Comparison of ENCODE assay signal across 9 mouse cellular contexts in genomic region chr11:96872441-96873379, GRCm38 (mm10). TPM values are rescaled to one million over a fixed set of nuclear protein-coding genes. Genes with fewer than 3 reads are reported as not detected.
DNase-seq lines count a peak whose midpoint lies in the region; ATAC-seq lines count a peak whose summit lies in the region.
"Had no signal": no experiment of that assay in that cellular context is flagged by ENCODE, and none has a peak within 500 bp of the region (broad histone marks: within the 10 kb centered on the region; RNA-seq: fewer than 3 reads in every experiment).

No protein-coding gene starts in this region.

- no peak for ATAC-seq in liver, embryonic 12.5 days
- ATAC-seq in stomach, embryonic 14.5 days (ENCODE audit: insufficient number of reproducible peaks, insufficient read depth, low FRiP score, low read depth): no peak

- H3K4me3 ChIP-seq in liver, embryonic 12.5 days: no peak overlapping the region
- H3K4me3 ChIP-seq in stomach, embryonic 14.5 days (ENCODE audit: low read depth, low read length): no peak overlapping the region

- peak overlapping the region; percentile 17 for H3K4me2 ChIP-seq in liver, embryonic 12.5 days
- H3K4me2 ChIP-seq in stomach, embryonic 14.5 days (replicated peaks; ENCODE audit: low read depth, low read length): peak overlapping the region; percentile 1; the same call in 1 of the 2 replicates

- no peaks in the 10 kb centered on the region for H3K9me3 ChIP-seq in liver, embryonic 12.5 days (replicated peaks)
- H3K9me3 ChIP-seq in stomach, embryonic 14.5 days (ENCODE audit: control insufficient read depth, low read depth, low read length): no peaks in the 10 kb centered on the region

- WGBS in liver, embryonic 12.5 days (ENCODE audit: insufficient replicate concordance): 11% methylated on average over 24 of the region's 24 CpGs
- WGBS in stomach, embryonic 14.5 days: 8% methylated on average over 24 of the region's 24 CpGs

- peaks cover 74% of the 10 kb centered on the region for H3K27me3 ChIP-seq in liver, embryonic 12.5 days (replicated peaks)
- H3K27me3 ChIP-seq in stomach, embryonic 14.5 days (ENCODE audit: control insufficient read depth, insufficient read depth, low read length): no peaks in the 10 kb centered on the region

- peak; percentile 21 for DNase-seq in gastrocnemius, postnatal 10 days
- DNase-seq in gastrocnemius, adult 18-20 months (ENCODE audit: low spot score): no peak
- DNase-seq in right cerebral cortex, adult 18-20 months: peak; percentile 21
- no peak for DNase-seq in right cerebral cortex, postnatal 36 days (ENCODE audit: low spot score in 2 of 2)
- no peak for DNase-seq in urinary bladder, postnatal 36 days (ENCODE audit: low spot score in 2 of 2)
- DNase-seq in gastrocnemius, adult 8-10 months (ENCODE audit: low spot score in 2 of 2): no peak

- H3K4me1 ChIP-seq in liver, embryonic 12.5 days: peaks cover 17% of the 10 kb centered on the region
- peaks cover 32% of the 10 kb centered on the region for H3K4me1 ChIP-seq in stomach, embryonic 14.5 days (ENCODE audit: control insufficient read depth, insufficient read depth, low read length)

- no peak overlapping the region for H3K9ac ChIP-seq in liver, embryonic 12.5 days
- no peak overlapping the region; the same call in 1 of the 2 replicates for H3K9ac ChIP-seq in stomach, embryonic 14.5 days (replicated peaks; ENCODE audit: low read depth, low read length)

- no peak overlapping the region for H3K27ac ChIP-seq in liver, embryonic 12.5 days
- H3K27ac ChIP-seq in stomach, embryonic 14.5 days (ENCODE audit: low read length): peak overlapping the region; percentile 24
- H3K27ac ChIP-seq: macrophage had no signal

- H3K36me3 ChIP-seq in liver, embryonic 12.5 days: no peaks in the 10 kb centered on the region
- H3K36me3 ChIP-seq in stomach, embryonic 14.5 days (ENCODE audit: control insufficient read depth, insufficient read depth, low read length): no peaks in the 10 kb centered on the region

RNA-seq across cellular contexts. Expression of gene Copz2, which starts 23.0 kb away (rescaled TPM):
- 10 to 100 TPM; 47.2 to 55.1 TPM for total RNA-seq in gastrocnemius, postnatal 10 days (2021)
- total RNA-seq in gastrocnemius, adult 18-20 months (2021): 10 to 100 TPM; 26.7 to 27.7 TPM
- 25.6 and 26.7 TPM in 2 replicates for polyA plus RNA-seq in liver, embryonic 12.5 days (2016; fragmentation: Nextera tagmentation; extraction: Ambion mirVana)
- polyA plus RNA-seq in stomach, embryonic 14.5 days (2014; fragmentation: Nextera tagmentation; extraction: Ambion mirVana): 136 and 141 TPM in 2 replicates
- 10 to 100 TPM; 22.9 to 30.1 (median 24.3) TPM for total RNA-seq in gastrocnemius, adult 8-10 months (2022)

RNA-seq across cellular contexts. Expression of gene Nfe2l1, which starts 42.9 kb away (rescaled TPM):
- total RNA-seq in gastrocnemius, postnatal 10 days (2021): 100 to 1,000 TPM; 194 to 201 TPM
- total RNA-seq in gastrocnemius, adult 18-20 months (2021): 100 to 1,000 TPM; 460 to 570 TPM
- 26.7 and 32.4 TPM in 2 replicates for polyA plus RNA-seq in liver, embryonic 12.5 days (2016; fragmentation: Nextera tagmentation; extraction: Ambion mirVana)
- polyA plus RNA-seq in stomach, embryonic 14.5 days (2014; fragmentation: Nextera tagmentation; extraction: Ambion mirVana): 30.4 and 36.4 TPM in 2 replicates
- 100 to 1,000 TPM; 479 to 603 (median 495) TPM for total RNA-seq in gastrocnemius, adult 8-10 months (2022)

RNA-seq across cellular contexts. Expression of gene Cdk5rap3, which starts 43.6 kb away (rescaled TPM):
- 10 to 100 TPM; 30.0 to 39.3 TPM for total RNA-seq in gastrocnemius, postnatal 10 days (2021)
- total RNA-seq in gastrocnemius, adult 18-20 months (2021): 10 to 100 TPM; 24.9 to 25.7 TPM
- polyA plus RNA-seq in liver, embryonic 12.5 days (2016; fragmentation: Nextera tagmentation; extraction: Ambion mirVana): 49.0 and 51.6 TPM in 2 replicates
- 65.2 and 68.7 TPM in 2 replicates for polyA plus RNA-seq in stomach, embryonic 14.5 days (2014; fragmentation: Nextera tagmentation; extraction: Ambion mirVana)
- total RNA-seq in gastrocnemius, adult 8-10 months (2022): 10 to 100 TPM; 23.0 to 30.7 (median 27.9) TPM

RNA-seq across cellular contexts. Expression of gene Prr15l, which starts 55.2 kb away (rescaled TPM):
- total RNA-seq in gastrocnemius, postnatal 10 days (2021): not detected
- total RNA-seq in gastrocnemius, adult 18-20 months (2021): not detected
- polyA plus RNA-seq in liver, embryonic 12.5 days (2016; fragmentation: Nextera tagmentation; extraction: Ambion mirVana): 2.4 and 3.2 TPM in 2 replicates
- polyA plus RNA-seq in stomach, embryonic 14.5 days (2014; fragmentation: Nextera tagmentation; extraction: Ambion mirVana): 46.8 and 48.7 TPM in 2 replicates
- total RNA-seq in gastrocnemius, adult 8-10 months (2022): not detected
- polyA plus RNA-seq: macrophage had no signal

Comparison
In these comparisons a context has a peak if more than half of its experiments do, and no peak if none do; other contexts are left out.
1. DNase-seq: peak in gastrocnemius, postnatal 10 days (single experiment) and right cerebral cortex, adult 18-20 months (single experiment); none in gastrocnemius, adult 18-20 months (single experiment), right cerebral cortex, postnatal 36 days (0 of 2), urinary bladder, postnatal 36 days (0 of 2) and gastrocnemius, adult 8-10 months (0 of 2).